ENCODE assay signal across 13 mouse cellular contexts in genomic region chr14:101841271-101841670, GRCm38 (mm10).
DNase-seq lines count a peak whose midpoint lies in the region; ATAC-seq and TF ChIP-seq lines count a peak whose summit lies in the region.
"Had no signal": no experiment of that assay in that cellular context is flagged by ENCODE, and none has a peak within 500 bp of the region (broad histone marks: within the 10 kb centered on the region; RNA-seq: fewer than 3 reads in every experiment).

No protein-coding gene starts in this region.

- WGBS in forebrain, postnatal 0 days, result 78% methylated on average over 5 of the region's 5 CpGs
- WGBS in forebrain, embryonic 13.5 days, result 85% methylated on average over 5 of the region's 5 CpGs
- 68% methylated on average over 5 of the region's 5 CpGs for whole genome bisulfite sequencing in kidney, postnatal 0 days
- 49% methylated on average over 5 of the region's 5 CpGs for WGBS in liver, embryonic 16.5 days (ENCODE audit: insufficient replicate concordance)

- TF ChIP-seq POLR2A in cortical plate, adult 2 months (IDR thresholded peaks at IDR 0.05; ENCODE audit: extremely low read depth, insufficient read depth, low read length), result no peak

- no peaks in the 10 kb centered on the region for H3K9me3 ChIP-seq in forebrain, postnatal 0 days (ENCODE audit: low read length)
- no peaks in the 10 kb centered on the region for H3K9me3 ChIP-seq in forebrain, embryonic 13.5 days (replicated peaks)
- H3K9me3 ChIP-seq in kidney, postnatal 0 days (replicated peaks; ENCODE audit: low read length), result no peaks in the 10 kb centered on the region
- H3K9me3 ChIP-seq in liver, embryonic 16.5 days (replicated peaks; ENCODE audit: control insufficient read depth, low read length), result no peaks in the 10 kb centered on the region

- H3K4me2 ChIP-seq in forebrain, postnatal 0 days (ENCODE audit: low read depth), result peak overlapping the region; percentile 46
- H3K4me2 ChIP-seq in forebrain, embryonic 13.5 days, result no peak overlapping the region
- H3K4me2 ChIP-seq in kidney, postnatal 0 days (ENCODE audit: low read length), result peak overlapping the region; percentile 50
- peak overlapping the region; percentile 38 for H3K4me2 ChIP-seq in liver, embryonic 16.5 days (ENCODE audit: low read depth, low read length)

- H3K4me1 ChIP-seq in forebrain, postnatal 0 days (ENCODE audit: insufficient read depth), result 0 out of 2 replicates have a peak, but pooled peaks cover 4% of the 10 kb centered on the region
- H3K4me1 ChIP-seq in forebrain, embryonic 13.5 days, result no peaks in the 10 kb centered on the region
- H3K4me1 ChIP-seq in kidney, postnatal 0 days (replicated peaks; ENCODE audit: insufficient read depth, low read length), result 0 out of 2 replicates have a peak, but pooled peaks cover 3% of the 10 kb centered on the region
- H3K4me1 ChIP-seq in cortical plate, adult 2 months (ENCODE audit: control insufficient read depth, insufficient read depth, low read length), result peaks cover 3% of the 10 kb centered on the region
- H3K4me1 ChIP-seq in liver, embryonic 16.5 days (ENCODE audit: control insufficient read depth, low read depth, low read length), result peaks cover 8% of the 10 kb centered on the region

- no peak overlapping the region; the same call in 1 of the 2 replicates for H3K9ac ChIP-seq in forebrain, postnatal 0 days
- H3K9ac ChIP-seq in forebrain, embryonic 13.5 days, result no peak overlapping the region
- 0 out of 2 replicates have a peak overlapping the region, but pooled peaks have one; percentile 35 for H3K9ac ChIP-seq in kidney, postnatal 0 days (ENCODE audit: low read depth, low read length)
- no peak overlapping the region for H3K9ac ChIP-seq in liver, embryonic 16.5 days (ENCODE audit: low read depth, low read length)

- H3K27me3 ChIP-seq in forebrain, postnatal 0 days (ENCODE audit: insufficient read depth, low read length), result no peaks in the 10 kb centered on the region
- no peaks in the 10 kb centered on the region for H3K27me3 ChIP-seq in forebrain, embryonic 13.5 days
- H3K27me3 ChIP-seq in kidney, postnatal 0 days (ENCODE audit: insufficient read depth, low read length), result no peaks in the 10 kb centered on the region
- H3K27me3 ChIP-seq in liver, embryonic 16.5 days (ENCODE audit: control insufficient read depth, insufficient read depth, low read depth, low read length), result no peaks in the 10 kb centered on the region

- peak overlapping the region; percentile 33 for H3K4me3 ChIP-seq in forebrain, postnatal 0 days (ENCODE audit: low read depth, low read length)
- no peak overlapping the region for H3K4me3 ChIP-seq in forebrain, embryonic 13.5 days
- H3K4me3 ChIP-seq in kidney, postnatal 0 days (replicated peaks; ENCODE audit: low read depth, low read length), result peak overlapping the region; percentile 25
- peak overlapping the region; percentile 86 for H3K4me3 ChIP-seq in cortical plate, adult 2 months (ENCODE audit: insufficient read depth, low read length)
- H3K4me3 ChIP-seq in liver, embryonic 16.5 days (ENCODE audit: low read depth, low read length), result peak overlapping the region; percentile 37

- no peak for TF ChIP-seq CTCF in forebrain, postnatal 0 days (IDR thresholded peaks at IDR 0.05; ENCODE audit: low read depth)
- no peak for TF ChIP-seq CTCF in kidney, postnatal 0 days (IDR thresholded peaks at IDR 0.05; ENCODE audit: low read depth)
- no peak for TF ChIP-seq CTCF in cortical plate, adult 2 months (IDR thresholded peaks at IDR 0.05; ENCODE audit: extremely low read depth, insufficient read depth, low read length)

- no peak for ATAC-seq in forebrain, postnatal 0 days
- ATAC-seq in forebrain, embryonic 13.5 days, result no peak
- no peak for ATAC-seq in kidney, postnatal 0 days (replicated peaks; ENCODE audit: low FRiP score, low read depth)
- no peak for ATAC-seq in liver, embryonic 16.5 days (ENCODE audit: low read depth)
- ATAC-seq: hindbrain, embryonic 16.5 days had no signal

- no peak overlapping the region for H3K27ac ChIP-seq in forebrain, postnatal 0 days (ENCODE audit: low read depth, low read length)
- H3K27ac ChIP-seq in forebrain, embryonic 13.5 days, result no peak overlapping the region
- no peak overlapping the region for H3K27ac ChIP-seq in kidney, postnatal 0 days
- H3K27ac ChIP-seq in cortical plate, adult 2 months (ENCODE audit: insufficient read depth, low read length), result peak overlapping the region; percentile 82
- no peak overlapping the region for H3K27ac ChIP-seq in liver, embryonic 16.5 days (ENCODE audit: low read length)

- DNase-seq in forebrain, postnatal 0 days, result no peak
- DNase-seq in kidney, postnatal 0 days (ENCODE audit: low spot score), result no peak
- DNase-seq in kidney, postnatal 36 days, result no peak
- DNase-seq in frontal cortex, postnatal 14 days (ENCODE audit: low spot score in 2 of 2), result no peak
- DNase-seq in urinary bladder, adult 2 months (ENCODE audit: low spot score), result no peak
- DNase-seq: adrenal gland, postnatal 14 days; cerebellum, adult 11-12 months; lung, adult 18-20 months; thymus, postnatal 4 days had no signal

- no peaks in the 10 kb centered on the region for H3K36me3 ChIP-seq in forebrain, postnatal 0 days (ENCODE audit: insufficient read depth)
- no peaks in the 10 kb centered on the region for H3K36me3 ChIP-seq in forebrain, embryonic 13.5 days (ENCODE audit: poor library complexity, severe bottlenecking)
- H3K36me3 ChIP-seq in kidney, postnatal 0 days (ENCODE audit: insufficient read depth, low read length), result no peaks in the 10 kb centered on the region
- H3K36me3 ChIP-seq in liver, embryonic 16.5 days (ENCODE audit: control insufficient read depth, insufficient read depth), result no peaks in the 10 kb centered on the region
